Mouse (Mus musculus) CH12.LX (cell line): Measurements from ENCODE around the gene Tm6sf2. TPM values are rescaled to one million over a fixed set of nuclear protein-coding genes. Genes with fewer than 3 reads are reported as not detected.

ENCODE experiments used
- DNase-seq: peaks from one replicate; pipeline ENCODE4 v3.0.0-alpha.2; 2013; ENCODE audit errors: extremely low read depth
- H3K27ac ChIP-seq: 2 replicates; pipeline ENCODE4 v1.5.1; 2012; ENCODE audit warnings: low read depth, mild to moderate bottlenecking, control low read depth, moderate library complexity; ENCODE audit not compliant: insufficient read depth
- H3K27me3 ChIP-seq: replicated peaks from 2 replicates; pipeline ENCODE3; 2012; ENCODE audit warnings: inconsistent platforms
- H3K36me3 ChIP-seq, 2 experiments: replicated peaks in 1 of 2; 2 replicates each; pipeline versions ENCODE3 to v1.6.1; 2012; ENCODE audit warnings: inconsistent platforms in 1 of 2, low read length in 1 of 2, mild to moderate bottlenecking in 1 of 2, mixed read lengths in 1 of 2, moderate library complexity in 1 of 2; ENCODE audit not compliant: control insufficient read depth in 1 of 2, insufficient read depth in 1 of 2
- H3K4me1 ChIP-seq, 2 experiments: 2 replicates each; pipeline ENCODE4 v1.6.1; 2012; ENCODE audit warnings: inconsistent platforms in 1 of 2, moderate library complexity in 1 of 2; ENCODE audit not compliant: insufficient read depth in 2 of 2, control insufficient read depth in 1 of 2
- H3K4me2 ChIP-seq: 2 replicates; pipeline ENCODE4 v1.6.1; 2012; ENCODE audit warnings: low read depth, mild to moderate bottlenecking, control low read depth; ENCODE audit not compliant: poor library complexity, insufficient read depth, severe bottlenecking
- H3K4me3 ChIP-seq, 3 experiments: fragments of 150-350 bp in 1 of 3; sonication (generic) in 1 of 3; replicated peaks in 1 of 3; 2 replicates each; pipeline versions ENCODE3 to v1.5.1; 2011 to 2012; ENCODE audit warnings: low read depth in 2 of 3, low read length in 2 of 3, mild to moderate bottlenecking in 2 of 3, moderate library complexity in 2 of 3, control low read depth in 1 of 3, improper control_type of control experiment in 1 of 3, inconsistent platforms in 1 of 3, mixed read lengths in 1 of 3; ENCODE audit not compliant: poor library complexity in 1 of 3
- H3K79me2 ChIP-seq: replicated peaks from 2 replicates; pipeline ENCODE4 v1.6.1; 2012; ENCODE audit warnings: mild to moderate bottlenecking, moderate library complexity; ENCODE audit not compliant: control insufficient read depth, poor library complexity, insufficient read depth, severe bottlenecking; ENCODE audit errors: extremely low read depth
- H3K9ac ChIP-seq: 2 replicates; pipeline ENCODE4 v1.6.1; 2012; ENCODE audit warnings: low read depth, mild to moderate bottlenecking, control low read depth, moderate library complexity; ENCODE audit not compliant: insufficient read depth
- H3K9me3 ChIP-seq: replicated peaks from 2 replicates; pipeline ENCODE3; 2012; ENCODE audit warnings: low read length, inconsistent platforms, mixed read lengths
- CHD1 ChIP-seq: IDR thresholded peaks from 2 replicates; pipeline ENCODE4 v1.6.1; 2012; ENCODE audit warnings: low read depth, low read length, improper control_type of control experiment, inconsistent platforms
- EP300 ChIP-seq: IDR thresholded peaks from 2 replicates; pipeline ENCODE4 v1.6.1; 2011; ENCODE audit warnings: low read length, improper control_type of control experiment
- GABPA ChIP-seq: IDR thresholded peaks from 2 replicates; pipeline ENCODE4 v1.6.1; 2012; ENCODE audit warnings: low read depth, low read length, improper control_type of control experiment, inconsistent platforms; ENCODE audit not compliant: insufficient replicate concordance
- HCFC1 ChIP-seq: IDR thresholded peaks from 2 replicates; pipeline ENCODE4 v1.6.1; 2012; ENCODE audit warnings: low read depth, mild to moderate bottlenecking, inconsistent platforms, low read length, improper control_type of control experiment
- IRF4 ChIP-seq: IDR thresholded peaks from 2 replicates; pipeline ENCODE4 v1.6.1; 2014; ENCODE audit warnings: low read depth, mild to moderate bottlenecking, inconsistent platforms, low read length, improper control_type of control experiment
- JUN ChIP-seq: IDR thresholded peaks from 2 replicates; pipeline ENCODE4 v1.6.1; 2011; ENCODE audit warnings: low read depth, mild to moderate bottlenecking, low read length, improper control_type of control experiment, moderate library complexity; ENCODE audit not compliant: insufficient read depth
- JUND ChIP-seq: conservative IDR thresholded peaks from 2 replicates; pipeline ENCODE4 v1.6.1; 2011; ENCODE audit warnings: low read depth, low read length, improper control_type of control experiment
- KAT2A ChIP-seq: IDR thresholded peaks from 2 replicates; pipeline ENCODE4 v1.6.1; 2012; ENCODE audit warnings: low read length, improper control_type of control experiment, inconsistent platforms; ENCODE audit not compliant: insufficient replicate concordance
- MAZ ChIP-seq: IDR thresholded peaks from 2 replicates; pipeline ENCODE4 v1.6.1; 2012; ENCODE audit warnings: low read depth, mild to moderate bottlenecking, inconsistent platforms, low read length, improper control_type of control experiment, moderate library complexity
- MEF2A ChIP-seq: IDR thresholded peaks from 2 replicates; pipeline ENCODE4 v1.6.1; 2014; ENCODE audit warnings: low read depth, mild to moderate bottlenecking, inconsistent platforms, low read length, improper control_type of control experiment, borderline replicate concordance
- MXI1 ChIP-seq: IDR thresholded peaks from 2 replicates; pipeline ENCODE4 v1.6.1; 2011; ENCODE audit warnings: mild to moderate bottlenecking, low read depth, low read length, improper control_type of control experiment
- MYC ChIP-seq: IDR thresholded peaks from 2 replicates; pipeline ENCODE4 v1.6.1; 2011; ENCODE audit warnings: low read depth, mild to moderate bottlenecking, improper control_type of control experiment, low read length
- NELFE ChIP-seq: IDR thresholded peaks from 2 replicates; pipeline ENCODE4 v1.6.1; 2011; ENCODE audit warnings: low read depth, low read length, improper control_type of control experiment
- NRF1 ChIP-seq: IDR thresholded peaks from 2 replicates; pipeline ENCODE4 v1.6.1; 2014; ENCODE audit warnings: low read depth, mild to moderate bottlenecking, inconsistent platforms, low read length, improper control_type of control experiment, moderate library complexity
- PAX5 ChIP-seq: IDR thresholded peaks from 2 replicates; pipeline ENCODE4 v1.6.1; 2012; ENCODE audit warnings: low read length, inconsistent platforms, mixed read lengths
- POLR2A ChIP-seq: IDR thresholded peaks from 2 replicates; pipeline ENCODE4 v1.6.1; 2011; ENCODE audit warnings: low read depth, mild to moderate bottlenecking, improper control_type of control experiment, low read length
- POLR2AphosphoS2 ChIP-seq: IDR thresholded peaks from 2 replicates; pipeline ENCODE4 v1.6.1; 2011; ENCODE audit warnings: low read depth, low read length, improper control_type of control experiment
- SIN3A ChIP-seq: IDR thresholded peaks from 2 replicates; pipeline ENCODE4 v1.6.1; 2012; ENCODE audit warnings: low read length, improper control_type of control experiment, inconsistent platforms
- SMC3 ChIP-seq: IDR thresholded peaks from 2 replicates; pipeline ENCODE4 v1.6.1; 2011; ENCODE audit warnings: low read depth, low read length, improper control_type of control experiment
- TBP ChIP-seq: conservative IDR thresholded peaks from 2 replicates; pipeline ENCODE4 v1.6.1; 2011; ENCODE audit warnings: low read depth, low read length, improper control_type of control experiment
- TCF12 ChIP-seq: IDR thresholded peaks from 2 replicates; pipeline ENCODE4 v1.6.1; 2014; ENCODE audit warnings: low read depth, mild to moderate bottlenecking, inconsistent platforms, low read length, improper control_type of control experiment
- USF1 ChIP-seq: IDR thresholded peaks from 2 replicates; pipeline ENCODE4 v1.6.1; 2014; ENCODE audit warnings: low read depth, mild to moderate bottlenecking, inconsistent platforms, low read length, improper control_type of control experiment
- USF2 ChIP-seq: conservative IDR thresholded peaks from 2 replicates; pipeline ENCODE4 v1.6.1; 2011; ENCODE audit warnings: low read depth, low read length, improper control_type of control experiment
- ZKSCAN1 ChIP-seq: IDR thresholded peaks from 2 replicates; pipeline ENCODE4 v1.6.1; 2012; ENCODE audit warnings: low read depth, inconsistent platforms, low read length, improper control_type of control experiment, borderline replicate concordance
- ZMIZ1 ChIP-seq: IDR thresholded peaks from 2 replicates; pipeline ENCODE4 v1.6.1; 2012; ENCODE audit warnings: low read depth, mild to moderate bottlenecking, inconsistent platforms, low read length, improper control_type of control experiment
- dilution Hi-C: fragments of 300-500 bp; cut with MboI; formaldehyde crosslinking; loops from 2 replicates; pipeline ENCODE4 v1.14.3; 2020; ENCODE audit warnings: low sequenced_read_pairs; ENCODE audit not compliant: extremely low pct_unique_long_range_greater_than_20kb, extremely low pct_ligation_motif_present
- in situ Hi-C: fragments of 300-500 bp; cut with MboI; formaldehyde crosslinking; loops from 3 replicates; pipeline ENCODE4 v1.14.3; 2019; ENCODE audit warnings: low sequenced_read_pairs, low pct_ligation_motif_present, low pct_unique_long_range_greater_than_20kb, mixed read lengths
- polyA plus RNA-seq: library from polyadenylated mRNA; unstranded; fragments of >175 nt; gene quantifications from 2 replicates; pipeline ENCODE4 v1.2.1, GENCODE M21; 2012; ENCODE audit warnings: low read depth; ENCODE audit not compliant: insufficient read length
- total RNA-seq, 2 experiments: library from RNA; depleted of rRNA; stranded (reverse); fragments of 300-350 nt in 1 of 2; fragments of >200 nt in 1 of 2; gene quantifications; 2 replicates each; pipeline ENCODE4 v1.2.3; 2012 to 2014

Tm6sf2 gene
- total and polyA plus RNA-seq, 3 experiments = 0.40 to 2.6 (median 1.9) TPM

- Histone ChIP-seq H3K4me2 (no peak overlapping the region), H3K27me3 (no peaks in the 10 kb centered on the region)
- dilution Hi-C loops = no loop called here
- TF ChIP-seq POLR2AphosphoS2 = no peak
- TF ChIP-seq CHD1 = no peak
- TF ChIP-seq JUND = no peak
- no peak for TF ChIP-seq TCF12
- TF ChIP-seq MEF2A = no peak
- TF ChIP-seq SIN3A = no peak
- no peak for TF ChIP-seq POLR2A
- no peak for TF ChIP-seq PAX5
- no peak for TF ChIP-seq IRF4
- no peak for TF ChIP-seq KAT2A
- no peak for TF ChIP-seq USF1
- TF ChIP-seq SMC3 = no peak
- TF ChIP-seq MAZ = no peak
- TF ChIP-seq JUN = no peak
- no peak for TF ChIP-seq HCFC1
- no peak for TF ChIP-seq ZMIZ1
- TF ChIP-seq NELFE = no peak
- TF ChIP-seq, all 38 proteins: peak for 0
- H3K4me3 ChIP-seq = no peak overlapping the region
- H3K36me3 ChIP-seq = peaks cover 6 to 19% of the 10 kb centered on the region in 2 experiments
- H3K4me1 ChIP-seq = peaks cover 6 to 35% of the 10 kb centered on the region in 2 experiments; a peak in 3 of 4 replicates
- no peak overlapping the region for H3K27ac ChIP-seq
- H3K9me3 ChIP-seq = no peaks in the 10 kb centered on the region
- in situ Hi-C loops = no loop called here
- DNase-seq = no peak
- no peak overlapping the region for H3K9ac ChIP-seq
- H3K79me2 ChIP-seq = peaks cover 14% of the 10 kb centered on the region
These were observed 55.7 kb downstream of the Tm6sf2 start for GRCm38 (mm10) chr8:70128435-70128834.

- no peak for TF ChIP-seq PAX5
- no peak for TF ChIP-seq MEF2A
- no peak for TF ChIP-seq SIN3A
- no peak for TF ChIP-seq MYC
- no peak for TF ChIP-seq ZKSCAN1
- no peak for TF ChIP-seq GABPA
- TF ChIP-seq USF2 = no peak
- no peak for TF ChIP-seq MAZ
- TF ChIP-seq NELFE = no peak
- TF ChIP-seq JUND = no peak
- TF ChIP-seq MXI1 = no peak
- no peak for TF ChIP-seq POLR2AphosphoS2
- TF ChIP-seq TCF12 = no peak
- TF ChIP-seq NRF1 = no peak
- no peak for TF ChIP-seq TBP
- TF ChIP-seq EP300 = no peak
- in situ Hi-C loops (no loop called here), dilution Hi-C loops (no loop called here)
- H3K36me3 ChIP-seq = peaks cover 16 to 29% of the 10 kb centered on the region in 2 experiments
- no peak for DNase-seq
- H3K4me1 ChIP-seq = peaks cover 10 to 43% of the 10 kb centered on the region in 2 experiments; a peak in 3 of 4 replicates
- no peaks in the 10 kb centered on the region for H3K27me3 ChIP-seq
- H3K27ac ChIP-seq = no peak overlapping the region
- no peak overlapping the region for H3K9ac ChIP-seq
- H3K9me3 ChIP-seq = no peaks in the 10 kb centered on the region
- no peak overlapping the region for H3K4me3 ChIP-seq
- H3K4me2 ChIP-seq = no peak overlapping the region
- peaks cover 14% of the 10 kb centered on the region for H3K79me2 ChIP-seq
These were observed 56.7 kb downstream of the Tm6sf2 start for GRCm38 (mm10) chr8:70129309-70129952.
